ENCODE assay signal across 12 mouse cellular contexts in genomic region chr10:90892728-90893127, GRCm38 (mm10).
A peak's percentile ranks its signal among the peaks of the same experiment; 100 is the strongest.
DNase-seq lines count a peak whose midpoint lies in the region; ATAC-seq lines count a peak whose summit lies in the region.
"Had no signal": no experiment of that assay in that cellular context is flagged by ENCODE, and none has a peak within 500 bp of the region (broad histone marks: within the 10 kb centered on the region; RNA-seq: fewer than 3 reads in every experiment).

No protein-coding gene starts in this region.

- no peak overlapping the region for H3K9ac ChIP-seq in forebrain, embryonic 16.5 days (replicated peaks; ENCODE audit: low read depth, low read length)
- H3K9ac ChIP-seq in midbrain, embryonic 15.5 days: no peak overlapping the region
- H3K9ac ChIP-seq in kidney, embryonic 16.5 days (replicated peaks; ENCODE audit: low read length): no peak overlapping the region
- H3K9ac ChIP-seq: liver, embryonic 14.5 days had no signal

- H3K27ac ChIP-seq in forebrain, embryonic 16.5 days (ENCODE audit: low read length): no peak overlapping the region
- no peak overlapping the region for H3K27ac ChIP-seq in forebrain, embryonic 10.5 days
- peak overlapping the region; percentile 8; the same call in 1 of the 2 replicates for H3K27ac ChIP-seq in midbrain, embryonic 15.5 days
- H3K27ac ChIP-seq in kidney, embryonic 16.5 days (ENCODE audit: low read length): no peak overlapping the region
- H3K27ac ChIP-seq: gastrocnemius, adult 2 months; liver, embryonic 14.5 days had no signal

- H3K4me2 ChIP-seq in forebrain, embryonic 16.5 days (ENCODE audit: low read length): no peak overlapping the region
- H3K4me2 ChIP-seq in midbrain, embryonic 15.5 days: no peak overlapping the region
- no peak overlapping the region for H3K4me2 ChIP-seq in kidney, embryonic 16.5 days (replicated peaks; ENCODE audit: low read depth, low read length)

- intact Hi-C loops in gastrocnemius, postnatal 36 days (cut with DNase I): no loop called here

- no peaks in the 10 kb centered on the region for H3K4me1 ChIP-seq in forebrain, embryonic 16.5 days (replicated peaks; ENCODE audit: control insufficient read depth, insufficient read depth, low read length)
- no peaks in the 10 kb centered on the region for H3K4me1 ChIP-seq in forebrain, embryonic 10.5 days
- no peaks in the 10 kb centered on the region; the same call in 1 of the 2 replicates for H3K4me1 ChIP-seq in midbrain, embryonic 15.5 days
- no peaks in the 10 kb centered on the region for H3K4me1 ChIP-seq in kidney, embryonic 16.5 days (ENCODE audit: insufficient read depth, low read length)

- ATAC-seq in forebrain, embryonic 16.5 days: peak; percentile 64; the same call in 1 of the 2 replicates
- peak; percentile 67; the same call in 1 of the 2 replicates for ATAC-seq in midbrain, embryonic 15.5 days (replicated peaks)
- ATAC-seq in kidney, embryonic 16.5 days (ENCODE audit: low FRiP score, low TSS enrichment): no peak

- 53% methylated on average over 11 of the region's 11 CpGs for WGBS in forebrain, embryonic 16.5 days
- WGBS in forebrain, embryonic 10.5 days: 86% methylated on average over 11 of the region's 11 CpGs
- WGBS in midbrain, embryonic 15.5 days: 32% methylated on average over 11 of the region's 11 CpGs
- whole genome bisulfite sequencing in kidney, embryonic 16.5 days: 84% methylated on average over 11 of the region's 11 CpGs

- H3K4me3 ChIP-seq in forebrain, embryonic 16.5 days (replicated peaks; ENCODE audit: low read length): no peak overlapping the region
- no peak overlapping the region for H3K4me3 ChIP-seq in forebrain, embryonic 10.5 days
- H3K4me3 ChIP-seq in midbrain, embryonic 15.5 days: no peak overlapping the region
- no peak overlapping the region for H3K4me3 ChIP-seq in kidney, embryonic 16.5 days (ENCODE audit: low read length)
- H3K4me3 ChIP-seq: gastrocnemius, adult 2 months had no signal

- H3K36me3 ChIP-seq in forebrain, embryonic 16.5 days (ENCODE audit: control insufficient read depth, insufficient read depth): 0 out of 2 replicates have a peak, but pooled peaks cover 2% of the 10 kb centered on the region
- H3K36me3 ChIP-seq in forebrain, embryonic 10.5 days (replicated peaks): no peaks in the 10 kb centered on the region
- no peaks in the 10 kb centered on the region for H3K36me3 ChIP-seq in midbrain, embryonic 15.5 days (replicated peaks)
- H3K36me3 ChIP-seq in kidney, embryonic 16.5 days (ENCODE audit: insufficient read depth, low read length): no peaks in the 10 kb centered on the region

- DNase-seq in forebrain, embryonic 10.5 days (ENCODE audit: extremely low spot score, low spot score): no peak
- peak; percentile 26 for DNase-seq in brain, embryonic 18.5 days (ENCODE audit: low read depth, low spot score)
- DNase-seq in layer of hippocampus, adult 11-12 months (ENCODE audit: low spot score): peak; percentile 71
- DNase-seq in gastrocnemius, postnatal 36 days: no peak
- DNase-seq in adrenal gland, adult 8-10 months: no peak
- DNase-seq: adrenal gland, postnatal 36 days; gastrocnemius, adult 2 months; kidney, postnatal 25 days had no signal

- H3K9me3 ChIP-seq in forebrain, embryonic 16.5 days (ENCODE audit: control insufficient read depth, low read length): no peaks in the 10 kb centered on the region
- H3K9me3 ChIP-seq in forebrain, embryonic 10.5 days: no peaks in the 10 kb centered on the region
- H3K9me3 ChIP-seq in midbrain, embryonic 15.5 days: no peaks in the 10 kb centered on the region
- H3K9me3 ChIP-seq in kidney, embryonic 16.5 days (ENCODE audit: low read length): no peaks in the 10 kb centered on the region

- no peaks in the 10 kb centered on the region for H3K27me3 ChIP-seq in forebrain, embryonic 16.5 days (replicated peaks; ENCODE audit: control insufficient read depth, insufficient read depth, low read length)
- no peaks in the 10 kb centered on the region for H3K27me3 ChIP-seq in forebrain, embryonic 10.5 days (ENCODE audit: poor library complexity, severe bottlenecking)
- no peaks in the 10 kb centered on the region for H3K27me3 ChIP-seq in midbrain, embryonic 15.5 days (replicated peaks)
- no peaks in the 10 kb centered on the region for H3K27me3 ChIP-seq in kidney, embryonic 16.5 days (ENCODE audit: insufficient read depth, low read length)

Comparison
In these comparisons a context has a peak if more than half of its experiments do, and no peak if none do; other contexts are left out.
1. DNase-seq: peak in brain, embryonic 18.5 days (single experiment) and layer of hippocampus, adult 11-12 months (single experiment); none in forebrain, embryonic 10.5 days (single experiment), gastrocnemius, postnatal 36 days (0 of 2) and adrenal gland, adult 8-10 months (single experiment).